Mouse (Mus musculus) lung, embryonic 14.5 days (tissue): ENCODE data around the gene Prima1. TPM values are rescaled to one million over a fixed set of nuclear protein-coding genes. Genes with fewer than 3 reads are reported as not detected.

ENCODE experiments used
- ATAC-seq: fragments of 200-750 bp; cut with Nextera tagmentation; 2 replicates; pipeline ENCODE4 v1.8.0; 2017; ENCODE audit warnings: mild to moderate bottlenecking, moderate TSS enrichment, moderate library complexity; ENCODE audit not compliant: insufficient read depth
- DNase-seq: peaks from one replicate; pipeline ENCODE4 v3.0.0-alpha.2; 2015
- H3K27ac ChIP-seq: fragments of 300-500 bp; sonication (generic); 2 replicates; pipeline ENCODE4 v1.5.1; 2014; ENCODE audit warnings: low read depth, mild to moderate bottlenecking, moderate library complexity
- H3K27me3 ChIP-seq: fragments of 300-500 bp; sonication (generic); 2 replicates; pipeline ENCODE4 v1.6.1; 2014; ENCODE audit warnings: low read length, control low read depth; ENCODE audit not compliant: insufficient read depth
- H3K36me3 ChIP-seq: fragments of 300-500 bp; sonication (generic); 2 replicates; pipeline ENCODE4 v1.6.1; 2014; ENCODE audit warnings: control low read depth; ENCODE audit not compliant: insufficient read depth
- H3K4me1 ChIP-seq: fragments of 300-500 bp; sonication (generic); 2 replicates; pipeline ENCODE4 v1.6.1; 2014; ENCODE audit warnings: antibody characterized with exemption, control low read depth; ENCODE audit not compliant: insufficient read depth
- H3K4me2 ChIP-seq: fragments of 300-500 bp; sonication (generic); 2 replicates; pipeline ENCODE4 v1.6.1; 2014; ENCODE audit warnings: mild to moderate bottlenecking
- H3K4me3 ChIP-seq: fragments of 300-500 bp; sonication (generic); 2 replicates; pipeline ENCODE4 v1.5.1; 2014; ENCODE audit warnings: low read depth, low read length
- H3K9ac ChIP-seq: fragments of 300-500 bp; sonication (generic); 2 replicates; pipeline ENCODE4 v1.6.1; 2014
- H3K9me3 ChIP-seq: fragments of 300-500 bp; sonication (generic); 2 replicates; pipeline ENCODE4 v1.6.1; 2016; ENCODE audit warnings: low read depth, low read length, control low read depth
- CTCF ChIP-seq: IDR thresholded peaks from 2 replicates; pipeline ENCODE4 v1.5.1; 2016; ENCODE audit warnings: antibody characterized with exemption, low read depth
- WGBS: fragments of 180-500 bp; shearing (Covaris S2); extraction: QIAGEN DNeasy Blood & Tissue Kit; methylation state at CpG from one replicate; pipeline ENCODE4 v1.1.7; 2014; 5-methylcytosine and 5-hydroxymethylcytosine counted together
- polyA plus RNA-seq: library from polyadenylated mRNA; unstranded; fragments of >200 nt; fragmentation: Nextera tagmentation; extraction: Ambion mirVana; gene quantifications from 2 replicates; pipeline ENCODE4 v1.2.1, GENCODE M21; 2014

Gene Prima1
- polyA plus RNA-seq, 1 experiment from 2014 or later = not detected

DNA sequence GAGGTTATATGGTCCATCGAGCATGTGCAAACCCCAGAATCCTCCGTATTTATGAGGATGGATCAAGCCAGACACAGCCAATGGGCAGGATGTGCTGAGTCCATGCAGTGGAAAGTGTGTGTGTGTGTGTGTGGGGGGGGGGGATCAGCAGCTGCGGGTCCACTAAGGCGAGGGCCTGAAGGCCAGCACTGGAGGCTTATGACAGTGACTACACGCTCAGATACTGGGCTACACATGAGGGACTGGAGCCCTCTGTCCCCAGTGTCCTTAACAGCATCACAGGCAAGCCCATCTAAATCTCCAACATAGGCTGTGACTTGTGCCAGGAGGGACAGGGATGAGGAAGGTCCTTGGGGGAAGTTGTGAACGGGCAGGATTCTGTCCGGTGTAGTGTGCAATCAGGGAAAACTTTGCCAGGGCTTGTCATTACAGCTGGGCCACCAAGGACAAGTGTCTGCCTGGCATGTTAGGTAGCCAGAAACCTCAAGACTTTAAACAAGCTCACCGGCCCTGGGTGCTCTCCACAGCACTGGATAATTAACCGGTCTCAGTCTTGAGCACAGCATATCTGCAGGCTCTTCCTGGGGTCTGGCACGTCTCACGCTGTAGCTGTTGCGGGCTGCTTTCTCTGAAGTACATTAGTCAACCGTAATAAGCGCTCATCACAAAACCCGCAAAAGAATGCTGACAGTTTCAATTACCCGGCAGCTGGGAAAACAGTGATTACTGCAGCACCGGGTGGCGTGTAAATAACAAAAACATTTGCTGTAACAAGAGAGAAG lies 84.6 kb downstream of the Prima1 start:
- Histone ChIP-seq H3K36me3 (no peaks in the 10 kb centered on the region), H3K27ac (no peak overlapping the region), H3K9ac (no peak overlapping the region), H3K27me3 (no peaks in the 10 kb centered on the region), H3K9me3 (no peaks in the 10 kb centered on the region), H3K4me3 (no peak overlapping the region), H3K4me1 (no peaks in the 10 kb centered on the region), H3K4me2 (no peak overlapping the region)
- no peak for DNase-seq
- 61% methylated on average over 18 of the region's 18 CpGs for WGBS
- TF ChIP-seq CTCF = no peak
- no peak for ATAC-seq

- no peak overlapping the region for H3K27ac ChIP-seq
- peak; percentile 63 for DNase-seq
- no peak overlapping the region for H3K4me2 ChIP-seq
- no peak overlapping the region for H3K9ac ChIP-seq
- H3K4me3 ChIP-seq = no peak overlapping the region
- H3K27me3 ChIP-seq = no peaks in the 10 kb centered on the region
- H3K9me3 ChIP-seq = no peaks in the 10 kb centered on the region
- no peak; the same call in 1 of the 2 replicates for ATAC-seq
- no peaks in the 10 kb centered on the region for H3K36me3 ChIP-seq
- TF ChIP-seq CTCF = no peak
- WGBS = 48% methylated on average over 3 of the region's 3 CpGs
- H3K4me1 ChIP-seq = no peaks in the 10 kb centered on the region
These were observed 86.5 kb downstream of the Prima1 start for GRCm38 (mm10) chr12:103155406-103155805.

- Histone ChIP-seq H3K27me3 (no peaks in the 10 kb centered on the region), H3K4me1 (no peaks in the 10 kb centered on the region), H3K9me3 (no peaks in the 10 kb centered on the region), H3K4me3 (no peak overlapping the region), H3K36me3 (no peaks in the 10 kb centered on the region), H3K4me2 (no peak overlapping the region), H3K27ac (no peak overlapping the region), H3K9ac (no peak overlapping the region)
- ATAC-seq (no peak), DNase-seq (no peak)
- 0 out of 2 replicates have a peak, but pooled peaks have one; percentile 13 for TF ChIP-seq CTCF
- 48% methylated on average over 2 of the region's 2 CpGs for WGBS
These were observed 87.0 kb downstream of the Prima1 start for GRCm38 (mm10) chr12:103154927-103155326.

DNA sequence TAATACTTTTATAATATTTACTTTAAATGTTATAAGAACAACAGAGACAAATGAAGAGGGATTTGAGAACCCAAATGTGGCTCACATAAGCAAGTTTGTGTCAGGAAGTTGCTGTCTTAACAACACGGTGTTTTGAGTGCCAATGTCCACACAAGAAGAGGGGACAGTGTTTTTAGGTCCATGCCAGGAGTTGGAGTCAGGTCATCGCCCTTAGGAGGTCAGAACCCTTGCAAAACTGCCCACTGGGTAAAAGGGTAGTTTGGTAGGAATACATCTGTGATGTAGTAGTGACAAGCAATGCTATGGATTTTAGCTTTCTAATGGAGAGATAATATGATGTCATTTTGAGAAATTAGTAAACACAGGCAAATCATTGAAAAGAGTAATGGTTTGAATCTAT lies 91.7 kb downstream of the Prima1 start:
- no peaks in the 10 kb centered on the region for H3K9me3 ChIP-seq
- no peaks in the 10 kb centered on the region for H3K4me1 ChIP-seq
- H3K36me3 ChIP-seq = no peaks in the 10 kb centered on the region
- no peak overlapping the region for H3K9ac ChIP-seq
- H3K4me3 ChIP-seq = no peak overlapping the region
- DNase-seq (no peak), ATAC-seq (no peak)
- TF ChIP-seq CTCF = no peak
- H3K27ac ChIP-seq = no peak overlapping the region
- 50% methylated on average over 2 of the region's 2 CpGs for WGBS
- no peak overlapping the region for H3K4me2 ChIP-seq
- no peaks in the 10 kb centered on the region for H3K27me3 ChIP-seq

Other genes with a start within 250 kb of the Prima1 start
- gene Fam181a, start 68.8 kb upstream of the Prima1 start, polyA plus RNA-seq = 0.13 TPM in 1 of 2 replicates, not detected in the other
- gene Asb2, start 113.9 kb upstream of the Prima1 start, polyA plus RNA-seq = 4.5 and 7.8 TPM in 2 replicates
- gene Otub2, start 146.5 kb upstream of the Prima1 start, polyA plus RNA-seq = 8.3 and 8.5 TPM in 2 replicates
- 0.51 and 0.62 TPM in 2 replicates for gene 9330161L09Rik, start 165.7 kb upstream of the Prima1 start, polyA plus RNA-seq
- gene Ddx24, start 183.7 kb upstream of the Prima1 start, polyA plus RNA-seq = 78.6 and 89.0 TPM in 2 replicates
- 30.9 and 35.1 TPM in 2 replicates for gene Ifi27, start 192.1 kb upstream of the Prima1 start, polyA plus RNA-seq
- 10.4 and 11.3 TPM in 2 replicates for gene Ifi27l2a, start 201.5 kb upstream of the Prima1 start, polyA plus RNA-seq
- gene Ifi27l2b, start 215.1 kb upstream of the Prima1 start, polyA plus RNA-seq = not detected in 2 replicates